Mouse (Mus musculus) G1E (cell line): ENCODE measurements around the gene Fermt1.

ENCODE experiments used
- CTCF ChIP-seq: IDR thresholded peaks from 2 replicates; pipeline ENCODE4 v1.5.1; 2012; ENCODE audit warnings: low read depth, low read length, inconsistent platforms, mixed read lengths
- GATA1 ChIP-seq: IDR thresholded peaks from 2 replicates; pipeline ENCODE4 v1.6.1; 2012; ENCODE audit warnings: borderline replicate concordance, low read length, inconsistent platforms, mixed read lengths
- GATA2 ChIP-seq: IDR thresholded peaks from 2 replicates; pipeline ENCODE4 v1.6.1; 2012; ENCODE audit warnings: low read depth, low read length, inconsistent platforms, borderline replicate concordance
- POLR2AphosphoS5 ChIP-seq: IDR thresholded peaks from 2 replicates; pipeline ENCODE4 v1.6.1; 2012; ENCODE audit warnings: low read depth, low read length, inconsistent platforms; ENCODE audit not compliant: insufficient replicate concordance
- TAL1 ChIP-seq: conservative IDR thresholded peaks from 2 replicates; pipeline ENCODE4 v1.6.1; 2012; ENCODE audit warnings: low read depth, low read length, inconsistent platforms, mixed read lengths

DNA sequence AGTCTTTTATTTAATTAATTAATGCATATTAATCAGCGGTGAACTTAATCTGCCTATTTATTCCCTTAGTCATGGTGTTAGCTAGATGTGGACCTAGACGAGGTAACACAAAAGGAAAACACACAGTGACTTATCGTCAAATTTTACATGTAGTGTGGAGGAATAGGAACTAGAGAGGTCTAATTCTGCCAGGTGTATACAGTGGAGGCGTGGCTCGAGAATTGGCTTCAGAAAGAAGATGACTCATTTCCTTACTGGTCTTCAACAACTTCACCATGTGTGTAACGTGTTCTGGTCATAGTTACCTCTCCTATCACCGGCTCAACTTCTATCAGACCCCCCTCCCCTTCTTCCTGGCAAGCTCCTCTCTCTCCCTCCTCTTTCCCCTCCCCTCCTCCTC lies 2.5 kb upstream of the Fermt1 start:
- TF ChIP-seq CTCF: no peak
- TF ChIP-seq GATA1: no peak
- TF ChIP-seq TAL1: no peak
- no peak for TF ChIP-seq POLR2AphosphoS5
- no peak for TF ChIP-seq GATA2
